Mouse (Mus musculus): ENCODE measurements around the gene Gm49405.

GRCm38 (mm10) chr19:3991966-3992365, 8.5 kb upstream of the Gm49405 start:
- no peak for TF ChIP-seq POLR2A (IDR thresholded peaks at IDR 0.05; ENCODE audit: borderline replicate concordance, low read depth, low read length)
- TF ChIP-seq CTCF (IDR thresholded peaks at IDR 0.05; ENCODE audit: low read depth, low read length): no peak

Data from bone marrow macrophage, adult 2 months (primary cell).